Mouse (Mus musculus): ENCODE measurements around the gene Sectm1a.
"Not testable (repeated sequence)": the region's sequence is repeated elsewhere in the genome, so short reads cannot be mapped to it uniquely, and the experiment has no call there.

Gene Sectm1a

DNA sequence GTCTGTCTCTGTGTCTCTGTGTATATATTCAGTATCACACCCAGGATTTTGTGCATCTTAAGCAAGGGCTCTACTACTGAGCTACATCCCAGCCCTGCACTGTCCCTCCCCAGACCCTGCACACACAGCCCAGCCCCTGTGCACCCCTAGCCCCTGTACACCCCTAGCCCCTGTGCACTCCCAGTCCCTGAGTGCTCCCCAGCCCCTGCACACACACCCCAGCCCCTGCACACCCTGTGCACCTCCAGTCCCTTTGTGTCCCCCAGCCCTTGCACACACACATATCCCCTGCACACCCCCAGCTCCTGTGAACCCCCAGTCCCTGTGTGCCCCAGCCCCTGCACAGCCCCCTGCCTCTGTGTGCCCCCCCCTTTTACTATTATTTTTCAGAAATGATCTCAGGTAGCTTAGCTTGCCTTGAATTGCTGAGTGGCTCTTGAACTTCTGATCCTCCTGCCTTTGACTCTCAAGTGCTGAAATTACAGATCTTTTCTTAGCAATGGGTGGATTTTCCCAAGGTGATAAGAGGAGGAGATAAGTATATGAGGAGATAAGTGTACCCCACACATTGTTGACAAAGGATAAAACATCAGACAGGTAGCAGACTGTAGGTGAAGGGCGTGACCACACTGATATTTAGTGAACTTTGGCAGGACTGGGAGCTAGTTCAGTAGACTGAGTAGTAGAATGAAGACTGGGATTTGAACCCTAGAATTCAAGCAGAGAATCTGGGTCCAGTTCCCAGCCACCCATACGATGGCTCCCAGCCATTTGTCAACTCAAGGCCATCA lies 8.9 kb upstream of the Sectm1a start:
- no peak for DNase-seq (ENCODE audit: extremely low spot score)

DNA sequence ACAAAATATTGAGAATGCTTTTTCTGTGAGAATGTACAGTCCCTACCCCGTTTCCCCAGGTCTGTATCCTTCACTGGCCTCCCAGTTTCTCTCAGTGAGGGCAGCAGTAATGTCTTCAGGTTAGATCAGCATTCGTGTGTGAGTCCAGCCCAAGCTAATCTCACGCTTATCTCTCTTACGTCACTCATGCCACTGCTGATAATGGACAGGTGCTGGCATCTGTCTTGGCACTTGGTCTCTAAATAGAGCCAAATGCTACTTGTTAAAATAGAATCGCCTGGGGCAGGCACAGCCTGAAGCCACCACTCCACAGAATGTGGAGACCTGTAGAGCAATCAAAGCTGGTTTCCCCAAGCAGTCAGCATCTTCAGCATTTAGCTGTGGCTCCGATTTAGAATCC lies 8.0 kb upstream of the Sectm1a start:
- DNase-seq (ENCODE audit: extremely low spot score), result no peak

DNA sequence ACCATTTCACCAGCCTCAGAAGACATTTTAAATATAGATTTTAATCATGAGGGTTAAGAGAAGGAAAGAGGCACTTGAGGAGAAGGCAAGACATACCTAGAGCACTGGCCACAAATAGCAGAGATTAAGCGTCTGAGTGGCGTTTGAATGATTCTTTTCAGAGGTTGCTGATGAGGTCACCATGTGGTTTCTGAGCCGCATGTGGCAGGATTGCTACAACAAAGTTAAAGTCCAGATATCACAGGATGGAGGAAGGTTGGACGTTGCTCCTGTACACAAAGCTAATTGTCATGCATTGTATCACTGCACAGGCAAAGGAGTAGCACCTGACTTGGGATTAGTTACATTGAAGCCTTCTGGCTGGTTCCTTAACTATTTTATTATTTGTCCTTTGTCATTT lies 5.3 kb upstream of the Sectm1a start:
- DNase-seq (ENCODE audit: extremely low spot score), result no peak

DNA sequence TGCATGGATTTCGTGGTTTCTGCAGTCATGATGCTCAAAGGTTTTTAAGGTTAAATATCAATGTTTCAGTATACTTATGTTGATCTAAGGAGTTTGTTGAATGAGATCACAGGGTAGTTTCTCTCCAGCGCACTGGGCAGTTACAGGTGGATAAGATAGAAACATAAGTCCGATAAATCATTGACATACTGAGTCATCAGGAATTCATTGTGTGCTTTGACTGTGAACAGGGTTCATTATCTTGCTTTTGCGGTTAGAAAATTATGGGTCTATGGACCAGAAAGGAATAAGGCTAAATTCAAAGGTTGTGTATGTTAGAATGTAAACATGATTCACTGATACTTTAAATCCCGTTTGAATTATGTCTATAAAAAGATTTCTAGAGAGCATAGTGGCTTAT lies 4.2 kb upstream of the Sectm1a start:
- DNase-seq (ENCODE audit: extremely low spot score), result no peak

DNA sequence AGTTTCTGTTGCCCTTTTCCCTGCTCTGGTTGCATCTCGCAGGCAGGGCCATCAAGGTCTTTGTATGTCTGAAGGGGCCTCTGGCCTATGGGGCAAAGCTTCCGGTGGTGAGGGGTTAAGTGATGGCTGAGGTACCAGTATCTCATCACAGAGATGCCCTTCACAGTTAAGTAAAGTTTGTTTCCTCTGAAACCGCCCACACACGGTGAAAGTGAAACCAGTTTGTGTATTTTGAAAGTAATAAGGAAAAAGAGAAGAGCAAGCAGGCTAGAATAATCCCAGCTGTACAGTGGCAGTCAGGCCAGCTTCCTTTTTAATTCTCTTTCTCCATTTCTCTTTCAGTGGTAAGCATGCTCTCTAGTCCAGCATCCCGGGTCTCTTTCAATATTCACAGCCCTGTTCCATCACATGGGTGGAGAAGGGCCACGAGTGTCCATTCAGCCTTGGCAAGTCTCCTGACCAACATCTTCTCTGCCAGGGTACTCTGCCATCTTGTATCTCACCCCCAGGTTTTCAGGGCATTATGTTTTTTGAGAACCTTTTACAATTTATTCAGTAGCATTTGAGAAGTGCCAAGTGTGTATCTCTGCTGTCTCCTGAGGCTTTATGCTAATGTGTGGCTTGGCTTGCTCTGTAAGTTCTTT lies 2.0 kb upstream of the Sectm1a start:
- DNase-seq (ENCODE audit: extremely low spot score), result no peak

DNA sequence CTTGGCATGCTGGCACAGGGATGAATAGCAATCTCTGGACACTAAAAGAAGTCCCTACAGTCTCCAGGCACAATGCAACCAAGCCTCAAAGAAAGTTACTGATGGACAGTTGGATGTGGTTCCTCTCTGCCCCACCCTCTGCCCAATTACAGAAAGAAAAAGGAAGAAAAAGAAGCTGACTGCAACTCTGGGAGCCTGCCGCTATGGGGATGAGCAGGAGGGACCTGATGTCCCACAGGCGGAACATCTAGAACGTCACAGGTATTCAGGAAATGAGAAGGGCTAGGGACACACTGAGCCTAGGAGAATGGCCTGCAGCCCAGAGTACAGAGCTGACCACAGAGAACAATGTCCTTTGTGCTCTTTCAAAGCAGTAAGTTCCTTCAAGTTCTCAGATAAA lies 1.2 kb upstream of the Sectm1a start:
- no peak for DNase-seq (ENCODE audit: extremely low spot score)

DNA sequence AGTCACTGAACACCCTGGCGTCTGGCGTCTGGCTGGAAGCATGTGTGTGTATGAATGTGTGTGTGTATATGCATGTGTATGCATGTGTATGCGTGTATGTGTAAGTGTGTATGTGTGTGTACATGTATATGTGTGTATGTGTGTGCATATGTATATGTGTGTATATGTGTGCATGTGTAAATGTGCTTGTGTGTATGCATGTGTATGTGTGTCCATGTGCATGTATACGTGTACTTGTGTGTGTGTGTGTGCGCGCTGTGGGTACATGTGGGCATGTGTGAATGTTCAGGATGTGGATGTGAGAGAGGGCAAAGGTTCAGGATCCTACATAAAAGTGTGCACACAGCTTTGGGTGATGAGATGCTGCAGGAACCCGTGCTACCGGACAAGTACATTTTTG lies 690 bp downstream of the Sectm1a start:
- DNase-seq (ENCODE audit: extremely low spot score), result no peak

DNA sequence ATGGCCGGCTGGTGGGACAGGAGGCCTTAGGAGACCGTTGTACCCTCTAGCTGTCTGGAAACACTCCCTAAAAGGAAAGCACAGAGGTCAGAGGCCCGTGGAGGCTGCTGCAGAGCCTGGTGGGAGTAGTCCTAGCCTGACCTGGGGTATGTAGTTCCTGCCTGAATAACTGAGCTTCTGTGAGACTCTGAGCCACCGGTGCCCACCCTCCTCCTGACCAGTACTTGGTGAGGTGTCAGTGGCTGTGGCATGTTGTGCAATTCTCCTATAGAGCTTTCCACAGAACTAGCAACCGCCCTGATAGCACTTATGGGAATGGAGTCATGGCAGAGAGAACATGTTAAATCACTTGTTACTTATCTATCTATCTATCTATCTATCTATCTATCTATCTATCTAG lies 5.4 kb downstream of the Sectm1a start:
- DNase-seq (ENCODE audit: extremely low spot score), result no peak

DNA sequence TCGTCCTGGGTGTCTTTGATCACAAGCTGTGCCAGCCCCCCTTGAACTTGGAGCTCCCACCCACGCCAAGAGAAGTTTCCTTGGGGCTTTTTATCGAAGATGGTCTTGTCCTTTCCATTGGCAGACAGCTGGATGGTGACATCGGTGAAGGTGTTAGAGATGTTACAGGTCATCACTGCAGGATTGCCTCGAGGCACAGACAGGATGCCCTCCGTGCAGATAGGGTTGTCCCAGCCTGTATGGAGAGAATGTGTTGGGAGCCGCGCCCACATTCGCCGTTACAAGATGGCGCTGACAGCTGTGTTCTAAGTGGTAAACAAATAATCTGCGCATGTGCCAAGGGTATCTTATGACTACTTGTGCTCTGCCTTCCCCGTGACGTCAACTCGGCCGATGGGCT lies 11.4 kb downstream of the Sectm1a start:
- not testable (repeated sequence) for DNase-seq (ENCODE audit: extremely low spot score)

DNA sequence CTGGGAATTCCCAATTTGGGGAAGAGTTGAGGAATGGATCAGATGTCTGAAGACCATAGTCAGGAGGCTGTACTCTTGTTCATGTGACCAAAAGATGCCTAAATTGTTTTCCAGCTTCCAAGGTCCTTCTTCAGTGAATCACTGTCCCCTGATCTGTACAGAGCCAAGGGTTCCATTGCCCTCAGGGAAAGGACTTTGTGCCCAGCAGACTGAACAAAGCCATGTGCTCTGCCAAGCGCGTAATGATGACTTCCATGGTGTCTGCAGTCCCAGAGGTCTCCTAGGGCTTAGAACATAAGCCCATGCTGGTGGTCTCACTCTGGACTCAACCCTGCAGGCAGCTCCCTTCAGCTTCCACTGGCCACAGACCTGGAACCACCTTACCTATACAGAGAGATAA lies 13.1 kb downstream of the Sectm1a start:
- no peak for DNase-seq (ENCODE audit: extremely low spot score)

DNA sequence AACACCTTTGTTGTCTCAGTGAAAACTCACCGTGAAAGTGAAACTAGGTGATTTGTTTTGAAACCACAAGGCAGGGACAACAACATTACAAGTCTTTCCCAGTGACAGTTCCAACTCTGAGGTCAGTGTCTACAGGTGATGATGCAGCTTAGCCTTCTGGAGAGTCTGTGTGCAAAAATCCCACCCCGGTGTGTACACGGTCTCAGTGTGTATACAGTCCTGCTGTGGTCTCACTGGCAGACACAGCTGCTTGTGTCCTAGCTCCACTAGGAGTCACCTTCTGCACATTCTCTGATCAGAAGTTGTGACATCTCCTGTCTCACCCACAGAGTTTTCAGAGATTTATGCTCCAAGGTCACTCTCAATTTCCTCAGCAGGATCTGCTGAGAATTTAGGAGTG lies 16.8 kb downstream of the Sectm1a start:
- no peak for DNase-seq (ENCODE audit: extremely low spot score)

DNA sequence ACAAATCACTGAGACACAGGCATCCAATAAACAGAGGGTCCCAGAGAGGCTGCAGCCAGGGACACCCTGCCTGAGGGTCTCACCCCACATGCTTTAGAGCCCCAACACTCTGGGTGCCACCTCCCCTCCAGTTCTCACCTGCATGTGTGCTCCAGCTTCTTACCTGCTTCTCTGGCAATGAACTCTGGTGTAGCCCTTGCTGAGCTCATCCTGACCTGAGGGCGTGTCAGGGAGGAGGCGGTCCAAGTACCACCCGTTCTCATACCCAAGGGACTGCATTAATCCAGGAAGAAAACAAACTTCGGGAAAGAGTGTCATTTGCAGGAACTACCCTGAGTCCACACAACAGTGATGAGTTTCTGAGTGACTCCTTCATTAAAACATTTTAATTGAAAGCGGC lies 17.6 kb downstream of the Sectm1a start, which contains the start of gene Sectm1b:
TSS of gene Sectm1b (minus strand) at position 191 of the 400 bp plus-strand sequence.
- DNase-seq (ENCODE audit: extremely low spot score), result no peak

DNA sequence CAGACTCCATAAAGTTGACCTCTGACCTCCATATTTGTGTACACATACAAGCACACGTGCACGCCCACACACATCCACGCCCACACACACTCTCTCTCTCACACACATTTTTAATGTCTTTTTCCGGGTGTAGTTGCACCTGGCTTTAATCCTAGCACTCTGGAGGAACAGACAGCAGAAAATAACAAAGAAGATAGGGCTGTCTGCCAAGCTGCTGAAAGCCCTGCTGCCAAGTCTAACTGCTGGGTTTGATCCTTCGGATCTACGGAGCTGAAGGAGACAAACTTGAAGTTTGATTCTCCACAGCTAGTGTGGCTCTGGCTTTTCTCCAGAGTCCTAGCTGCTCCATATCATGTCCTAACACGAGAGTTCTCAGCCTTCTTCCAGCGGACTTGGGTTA lies 19.4 kb downstream of the Sectm1a start:
- DNase-seq (ENCODE audit: extremely low spot score), result no peak

DNA sequence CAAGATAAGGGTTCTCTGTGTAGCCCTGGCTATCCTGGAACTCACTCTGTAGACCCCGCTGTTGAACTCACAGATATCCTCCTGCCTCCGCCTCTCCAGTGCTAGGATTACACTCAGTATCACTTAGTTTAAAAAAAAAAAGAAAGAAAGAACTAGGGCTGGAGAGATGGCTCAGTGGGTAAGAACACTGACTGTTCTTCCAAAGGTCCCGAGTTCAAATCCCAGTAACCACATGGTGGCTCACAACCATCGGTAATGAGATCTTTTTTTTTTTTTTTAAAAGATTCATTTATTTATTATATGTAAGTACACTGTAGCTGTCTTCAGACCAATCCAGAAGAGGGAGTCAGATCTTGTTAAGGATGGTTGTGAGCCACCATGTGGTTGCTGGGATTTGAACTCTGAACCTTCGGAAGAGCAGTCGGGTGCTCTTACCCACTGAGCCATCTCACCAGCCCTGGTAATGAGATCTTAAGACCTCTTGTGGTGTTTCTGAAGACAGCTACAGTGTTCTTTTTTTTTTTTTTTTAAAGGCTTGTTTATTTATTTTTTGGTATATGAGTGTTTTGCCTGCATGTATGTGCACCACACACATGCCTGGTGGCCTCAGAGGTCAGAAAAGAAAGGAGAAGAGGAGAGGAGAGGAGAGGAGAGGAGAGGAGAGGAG lies 20.5 kb downstream of the Sectm1a start:
- DNase-seq (ENCODE audit: extremely low spot score), result not testable (repeated sequence)

DNA sequence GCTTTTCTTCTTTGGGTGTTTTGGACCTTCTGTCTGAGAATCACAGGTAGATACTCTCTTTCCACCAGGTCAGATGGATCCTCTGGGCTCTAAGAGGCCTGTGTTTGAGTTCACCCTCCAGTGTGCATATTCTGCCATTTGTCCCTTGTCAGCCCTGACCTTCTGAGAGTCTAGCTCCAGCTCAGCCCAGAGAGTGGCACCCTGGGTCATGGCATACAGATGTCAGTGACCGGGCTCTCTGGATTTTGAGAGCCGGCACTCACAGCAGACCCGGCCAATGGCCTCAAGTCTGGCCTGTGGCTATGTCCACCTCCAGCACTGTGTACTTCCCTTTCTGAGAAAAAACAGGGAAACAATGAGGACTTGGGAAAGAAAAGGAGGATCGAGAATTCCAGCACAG lies 21.5 kb downstream of the Sectm1a start:
- DNase-seq (ENCODE audit: extremely low spot score), result no peak

DNA sequence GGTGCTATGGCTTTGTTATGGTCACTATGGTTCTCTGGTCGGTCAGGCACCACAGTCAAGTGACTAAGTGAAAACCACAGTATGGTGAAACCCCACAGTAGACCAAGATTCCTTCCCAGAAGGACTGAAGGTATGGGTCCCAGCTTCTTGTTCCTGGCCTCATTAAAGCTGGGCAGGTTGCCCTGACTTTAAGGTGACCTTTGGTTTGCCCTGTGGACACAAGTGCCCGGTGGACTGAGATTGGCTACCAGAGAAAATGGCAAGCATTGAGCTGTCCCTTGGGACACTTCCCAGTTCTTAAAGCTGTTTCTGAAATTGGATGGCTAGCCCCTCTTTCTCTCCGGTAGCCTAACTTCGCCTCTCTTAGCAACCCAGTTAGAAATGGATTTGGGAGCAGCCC lies 22.1 kb downstream of the Sectm1a start:
- DNase-seq (ENCODE audit: extremely low spot score), result no peak

DNA sequence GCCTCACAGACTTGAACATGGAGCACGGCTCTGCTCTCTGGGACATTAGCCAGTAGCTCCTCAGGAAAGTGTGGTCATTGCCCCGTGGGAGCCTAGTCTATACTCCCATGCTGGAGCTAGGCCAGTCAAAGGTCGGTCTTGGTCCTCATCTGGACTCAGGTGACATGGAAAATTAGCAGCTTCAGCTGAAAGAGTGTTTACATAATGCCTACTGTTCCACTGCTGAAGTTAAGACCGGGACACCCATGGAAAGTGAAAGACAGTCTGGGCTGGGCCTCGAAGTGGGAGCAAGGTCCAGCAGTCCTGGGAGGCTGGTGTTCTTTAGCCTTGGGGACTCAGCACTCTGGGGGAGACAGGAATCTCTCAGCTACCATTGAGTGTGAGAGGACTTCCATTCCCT lies 22.9 kb downstream of the Sectm1a start:
- no peak for DNase-seq (ENCODE audit: extremely low spot score)

DNA sequence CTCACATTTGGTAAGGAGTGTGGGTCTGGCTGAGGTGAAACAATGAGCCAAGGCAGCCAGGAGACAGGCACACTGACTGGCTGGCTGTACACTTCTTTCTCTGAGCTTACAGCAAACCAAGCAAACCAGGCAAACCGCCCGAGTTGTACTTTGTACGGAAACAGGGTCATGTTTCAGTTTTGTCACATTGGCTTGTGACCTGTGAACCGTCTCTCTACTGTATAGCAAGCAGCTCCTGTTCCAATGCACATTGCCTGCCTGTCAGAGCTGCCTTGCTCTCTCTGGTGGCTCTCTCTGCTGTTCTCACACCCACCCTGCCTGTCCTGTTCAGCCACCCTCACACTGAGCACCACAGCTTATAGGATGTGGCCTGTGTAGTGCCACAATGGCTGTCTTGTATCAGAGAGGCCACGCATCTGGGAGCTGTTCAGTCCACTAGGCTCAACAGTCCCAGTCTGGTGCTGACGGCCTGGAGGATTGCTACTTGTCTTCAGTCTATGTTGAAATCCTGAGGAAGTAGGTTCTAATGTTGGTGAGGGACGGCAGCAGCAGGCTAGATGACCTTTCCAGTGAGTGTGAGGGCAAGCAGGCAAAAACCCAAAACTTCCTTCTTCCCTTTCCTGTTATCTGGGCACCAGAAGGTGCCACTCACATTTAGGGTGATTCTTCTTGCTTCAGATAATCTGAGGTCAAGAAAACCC lies 24.3 kb downstream of the Sectm1a start:
- DNase-seq (ENCODE audit: extremely low spot score), result no peak

DNA sequence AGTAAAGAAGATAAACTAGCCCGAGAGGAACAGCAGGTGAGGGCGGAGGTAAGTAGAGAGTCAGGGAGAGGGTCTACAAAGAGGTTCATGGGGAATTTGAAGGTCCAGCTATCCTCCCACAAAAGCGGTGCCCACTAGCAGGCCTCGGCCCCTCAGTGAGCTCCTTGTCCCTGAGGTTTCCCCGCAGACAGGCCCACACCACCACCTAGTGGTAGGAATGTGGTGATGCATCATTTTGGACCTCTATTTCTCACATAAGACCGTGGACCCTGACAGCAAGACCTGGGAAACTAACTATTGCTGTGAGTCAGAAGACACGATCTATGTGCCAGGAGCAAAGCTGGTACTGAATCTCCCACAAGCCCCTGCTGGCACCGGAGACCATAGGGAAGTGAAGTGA lies 27.5 kb downstream of the Sectm1a start:
- peak; percentile 86 for DNase-seq (ENCODE audit: extremely low spot score)

DNA sequence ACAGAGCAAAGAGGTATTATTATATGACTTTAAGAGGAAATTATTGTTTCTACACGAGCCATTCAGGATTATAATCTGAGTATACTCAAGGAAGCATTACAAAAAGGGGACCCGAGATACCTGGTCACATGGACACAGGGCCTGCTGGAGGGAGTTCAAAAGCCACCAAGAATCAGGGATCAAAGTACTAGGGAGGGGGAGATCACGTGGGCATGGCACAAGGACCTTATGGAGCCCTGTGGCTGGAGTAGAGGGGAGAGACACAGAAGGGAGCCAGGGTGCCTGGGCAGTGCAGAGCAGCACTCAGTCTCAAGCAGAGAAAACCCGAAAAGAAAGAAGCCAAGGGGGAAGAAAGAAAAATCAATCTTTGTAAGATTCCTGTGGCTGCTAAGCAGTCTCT lies 28.6 kb downstream of the Sectm1a start:
- DNase-seq (ENCODE audit: extremely low spot score), result no peak

DNA sequence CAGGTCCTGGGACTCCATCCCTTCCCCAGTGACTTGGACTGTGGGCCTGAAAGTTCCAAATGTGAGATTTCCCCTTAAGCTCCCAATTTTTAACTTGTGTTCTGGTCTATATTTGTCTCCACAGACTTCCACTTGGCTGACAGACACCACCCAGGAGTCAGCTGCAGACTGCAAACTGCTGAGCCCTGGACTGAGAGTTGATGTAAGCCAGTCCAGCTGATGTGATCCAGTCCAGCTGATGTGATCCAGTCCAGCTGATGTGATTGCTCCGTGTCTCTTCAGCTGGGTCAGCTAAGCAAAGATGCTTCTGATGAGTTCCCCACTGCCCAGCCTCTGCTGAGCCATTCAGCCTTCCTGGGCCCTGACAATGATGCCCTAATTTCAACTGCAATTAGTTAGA lies 29.2 kb downstream of the Sectm1a start:
- no peak for DNase-seq (ENCODE audit: extremely low spot score)

DNA sequence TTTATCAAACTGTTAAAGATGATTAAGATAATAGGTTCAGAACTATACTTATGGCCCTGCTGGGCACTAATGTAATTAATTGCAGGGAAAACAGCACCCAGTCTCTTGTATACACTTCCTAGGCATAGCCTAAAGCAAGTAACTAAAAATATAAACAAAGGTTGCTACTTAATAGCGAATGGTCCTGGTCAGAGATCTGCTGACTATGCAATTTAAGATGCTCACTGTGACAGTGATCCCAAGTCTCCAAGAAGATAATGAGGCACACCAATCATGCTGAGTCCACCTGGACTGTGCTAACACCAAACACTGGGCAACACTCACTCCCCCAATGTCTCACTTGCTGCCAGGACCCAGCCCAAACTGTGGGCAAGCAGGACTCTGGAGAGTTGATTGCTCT lies 31.2 kb downstream of the Sectm1a start:
- DNase-seq (ENCODE audit: extremely low spot score), result no peak
